Mouse (Mus musculus): ENCODE data around the gene Slc4a1.
"Not testable (repeated sequence)": the region's sequence is repeated elsewhere in the genome, so short reads cannot be mapped to it uniquely, and the experiment has no call there.

Gene Slc4a1

DNA sequence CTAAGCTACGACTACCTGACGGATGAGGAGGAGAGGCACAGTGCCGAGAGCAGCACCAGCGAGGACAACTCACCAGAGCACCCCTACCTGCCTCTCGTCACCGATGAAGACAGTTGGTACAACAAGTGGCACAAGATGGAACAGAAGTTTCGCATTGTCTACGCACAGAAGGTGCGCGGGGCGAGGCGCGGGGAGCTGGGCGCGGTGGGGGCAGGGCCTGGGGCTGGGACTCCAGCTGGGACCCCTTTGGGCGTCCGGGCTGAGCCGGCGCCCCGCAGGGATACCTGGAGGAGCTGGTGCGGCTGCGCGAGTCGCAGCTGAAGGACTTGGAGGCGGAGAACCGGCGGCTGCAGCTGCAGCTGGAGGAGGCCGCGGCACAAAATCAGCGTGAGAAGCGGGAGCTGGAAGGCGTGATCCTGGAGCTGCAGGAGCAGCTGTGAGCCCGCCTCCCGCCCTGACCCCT is 33.6 kb upstream of the Slc4a1 start:
- in situ Hi-C loops (cut with MboI, MseI), result no loop called here

DNA sequence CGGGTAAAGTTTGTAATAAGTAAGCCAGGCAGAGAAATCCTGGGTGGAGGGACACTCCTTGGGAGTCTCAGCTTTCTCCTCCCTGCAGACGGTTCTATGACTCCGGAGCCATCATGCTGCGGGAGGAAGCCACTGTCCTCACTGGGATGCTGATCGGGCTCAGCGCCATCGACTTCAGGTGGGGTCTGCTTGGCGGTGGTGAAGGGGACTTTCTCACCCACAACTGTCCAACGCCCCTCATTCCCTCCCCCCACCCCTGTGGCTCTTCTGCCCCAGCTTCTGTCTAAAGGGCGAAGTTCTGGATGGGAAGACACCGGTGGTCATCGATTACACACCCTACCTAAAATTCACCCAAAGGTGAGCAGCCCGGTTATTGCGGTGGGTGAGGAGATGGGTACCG is 33.1 kb upstream of the Slc4a1 start:
- in situ Hi-C loops (cut with MboI, MseI), result no loop called here

DNA sequence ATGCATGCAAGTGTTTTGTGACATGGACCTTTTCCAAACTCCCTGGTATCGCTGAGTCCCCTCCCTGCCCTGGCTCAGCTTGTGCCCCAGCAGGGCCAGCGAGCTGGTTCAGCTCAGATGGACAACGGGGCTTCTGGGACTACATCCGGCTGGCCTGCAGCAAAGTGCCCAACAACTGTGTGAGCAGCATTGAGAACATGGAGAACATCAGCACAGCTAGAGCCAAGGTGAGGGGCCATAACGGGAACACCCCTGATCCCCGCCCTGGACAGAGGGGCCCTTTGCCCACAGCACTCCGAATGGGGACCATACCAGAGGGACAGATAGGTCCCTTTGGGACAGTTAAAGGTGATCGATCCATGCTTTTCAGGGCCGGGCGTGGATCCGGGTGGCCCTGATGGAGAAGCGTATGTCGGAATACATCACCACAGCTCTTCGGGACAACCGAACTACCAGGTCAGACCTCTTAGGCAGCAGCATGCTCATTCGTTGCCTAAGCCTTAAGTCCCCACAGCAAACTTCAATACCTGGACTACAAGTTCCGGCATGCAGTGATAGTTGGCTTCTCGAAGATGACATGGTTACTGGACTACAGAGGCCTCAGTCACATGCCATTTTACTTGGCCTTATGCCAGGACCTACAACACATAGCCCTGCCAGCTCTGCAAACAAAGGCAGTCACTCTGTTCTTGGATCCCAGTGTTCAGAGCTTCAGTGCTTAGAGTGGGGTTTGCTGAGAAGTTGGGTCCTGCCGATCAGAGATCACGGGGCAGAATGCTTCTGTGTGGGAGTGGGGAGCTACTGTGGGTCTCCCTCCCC is 32.2 kb upstream of the Slc4a1 start:
- in situ Hi-C loops (cut with MboI, MseI), result no loop called here

DNA sequence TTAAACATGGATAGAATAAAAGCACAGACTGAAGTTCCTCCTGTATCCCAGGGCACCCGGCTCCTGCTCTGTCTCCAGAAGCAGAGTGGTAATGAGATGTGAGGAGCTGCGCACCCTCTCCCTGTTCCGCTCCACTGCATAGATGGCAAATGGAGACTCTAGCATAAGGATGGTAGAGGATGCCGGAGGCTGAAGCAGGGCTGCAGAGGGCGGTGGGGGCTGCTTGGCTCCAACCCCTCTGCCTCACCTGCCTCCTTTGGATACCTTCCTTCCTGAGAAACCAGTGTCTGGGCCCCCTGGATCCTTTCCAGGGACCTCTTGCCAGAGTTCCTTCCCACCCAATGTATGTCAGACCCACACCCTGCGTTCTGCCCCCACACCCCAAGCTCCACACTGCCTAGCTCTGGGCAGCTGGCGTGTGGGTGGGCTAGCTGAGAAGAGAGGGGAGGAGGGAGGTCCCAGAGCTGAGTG is 30.7 kb upstream of the Slc4a1 start:
- in situ Hi-C loops (cut with MboI, MseI), result no loop called here

DNA sequence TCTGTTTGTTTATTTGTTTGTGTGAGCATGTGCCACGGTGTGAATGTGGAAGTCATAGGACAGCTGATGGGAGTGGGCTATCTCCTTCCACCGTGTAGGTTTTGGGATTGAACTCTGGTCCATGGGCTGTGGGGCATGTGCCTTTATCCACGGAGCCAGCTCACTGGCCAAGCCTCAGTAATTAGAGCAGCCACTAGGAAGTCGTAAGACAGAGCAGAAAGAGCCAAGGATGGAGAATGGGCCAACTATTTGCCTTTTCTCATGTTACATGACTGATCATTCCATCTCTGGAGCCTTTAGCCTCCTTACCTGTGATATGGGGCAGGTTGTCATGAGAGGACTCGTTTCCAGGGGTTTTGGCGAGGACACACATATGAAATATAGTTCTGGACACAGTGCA is 30.3 kb upstream of the Slc4a1 start:
- in situ Hi-C loops (cut with MboI, MseI), result no loop called here

DNA sequence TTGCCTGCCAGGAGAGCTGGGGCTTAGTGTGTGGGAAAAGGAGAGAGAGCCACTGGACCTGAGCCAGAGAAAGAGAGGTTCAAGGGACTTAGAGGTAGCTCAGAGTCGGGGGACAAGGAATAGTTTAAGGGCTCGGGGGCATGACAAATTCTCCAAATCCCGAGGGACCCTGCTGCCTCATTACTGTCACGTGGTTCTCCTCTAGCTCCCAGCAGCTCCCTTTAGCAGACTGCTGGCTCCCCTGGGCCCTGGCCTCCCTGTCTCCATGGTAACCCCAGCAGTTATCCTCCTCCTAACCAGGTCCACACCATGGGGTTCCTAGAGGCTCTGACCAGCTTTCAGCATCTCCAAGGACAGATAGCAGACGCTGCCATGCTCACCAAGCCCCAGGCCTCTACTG is 29.2 kb upstream of the Slc4a1 start:
- in situ Hi-C loops (cut with MboI, MseI), result no loop called here

DNA sequence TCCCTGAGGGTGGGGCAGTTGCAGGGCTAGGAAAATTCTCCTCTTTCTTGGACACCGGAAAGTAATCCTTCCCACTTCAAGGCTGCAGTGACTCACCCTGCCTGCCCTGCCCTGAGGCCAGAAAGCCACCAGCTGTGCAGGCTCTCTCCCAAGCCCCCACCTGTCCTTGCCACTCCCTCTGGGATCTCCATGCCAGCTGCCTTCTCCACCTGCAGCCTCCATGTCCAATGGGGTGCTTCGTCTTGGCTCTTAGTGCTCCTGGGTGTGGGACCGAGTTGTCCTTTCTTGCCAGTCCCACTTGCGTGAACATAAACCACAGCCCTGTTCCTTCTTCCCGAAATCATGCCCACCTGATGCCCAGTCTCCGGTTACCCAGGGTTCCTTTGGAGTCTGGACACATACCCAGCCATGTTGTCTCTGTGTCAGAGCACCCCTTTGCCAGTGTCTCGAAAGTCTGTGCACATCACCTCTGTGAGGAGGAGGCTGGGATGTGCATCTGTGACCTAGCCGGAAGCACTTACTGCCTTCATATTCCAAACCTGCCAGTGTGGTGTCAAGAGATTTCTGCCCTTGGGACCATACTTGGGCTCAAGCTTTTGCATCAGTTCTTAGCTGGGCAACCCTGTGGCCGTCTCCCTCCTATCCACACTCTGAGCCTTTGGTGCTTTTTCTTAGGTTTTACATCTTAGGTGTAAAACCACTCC is 28.6 kb upstream of the Slc4a1 start:
- in situ Hi-C loops (cut with MboI, MseI), result no loop called here

DNA sequence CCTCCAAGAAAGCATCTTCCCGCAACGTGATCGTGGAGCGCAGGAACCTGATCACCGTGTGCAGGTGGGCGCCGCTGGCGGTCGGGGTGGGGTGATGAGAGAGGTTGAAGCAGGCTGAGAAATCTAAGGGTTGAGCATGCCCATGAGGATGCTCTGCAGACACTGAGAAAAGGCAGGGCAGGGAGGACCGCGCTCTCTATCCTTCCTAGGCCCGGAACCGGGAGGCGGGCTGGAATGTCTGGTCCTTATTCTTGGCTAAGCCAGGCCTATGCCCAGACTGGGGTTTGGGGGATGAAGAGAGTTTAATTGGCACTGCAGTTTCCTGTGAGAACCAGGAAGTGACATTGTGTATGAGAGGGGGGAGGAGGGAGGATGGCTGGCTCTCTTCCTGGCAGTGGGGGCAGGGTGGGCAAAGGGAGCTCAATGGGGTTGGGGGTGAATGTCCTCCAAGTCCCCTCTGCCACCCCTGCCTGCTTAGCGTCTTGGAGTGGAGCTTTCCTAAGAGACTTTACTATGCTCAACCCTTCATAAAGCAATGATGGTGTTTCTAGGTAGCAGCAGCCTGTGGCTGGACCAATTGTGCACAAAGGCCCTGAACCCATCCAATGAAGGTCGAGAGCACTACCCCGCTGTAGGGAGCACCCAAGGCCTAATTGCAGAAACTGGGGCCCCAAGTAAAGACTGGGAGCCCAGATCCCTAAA is 27.9 kb upstream of the Slc4a1 start:
- in situ Hi-C loops (cut with MboI, MseI), result no loop called here

DNA sequence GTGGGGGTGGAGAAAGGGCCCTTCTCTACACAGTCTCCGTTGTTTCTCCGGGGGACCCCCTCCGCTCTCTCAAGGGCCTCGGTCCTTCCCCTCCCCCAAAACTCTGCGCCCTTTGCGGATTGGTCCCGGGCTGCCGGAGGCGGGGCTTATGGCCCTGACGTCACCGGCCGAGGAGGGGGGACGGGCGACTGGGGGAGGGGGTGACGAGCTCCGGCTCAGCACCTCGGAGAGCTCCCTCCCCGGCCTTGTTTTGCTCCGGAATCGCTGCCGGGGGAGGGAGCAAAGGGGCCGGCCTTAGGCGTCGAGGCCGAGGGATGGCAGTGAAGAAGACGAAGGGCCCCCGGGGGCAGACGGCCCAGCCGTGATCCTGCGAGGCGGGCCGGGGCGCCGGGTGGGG is 27.2 kb upstream of the Slc4a1 start, which contains the start of gene Rundc3a:
Gene Rundc3a (plus strand): TSS at position 166 of the 397 bp plus-strand sequence.
- in situ Hi-C loops (cut with MboI, MseI), result no loop called here

DNA sequence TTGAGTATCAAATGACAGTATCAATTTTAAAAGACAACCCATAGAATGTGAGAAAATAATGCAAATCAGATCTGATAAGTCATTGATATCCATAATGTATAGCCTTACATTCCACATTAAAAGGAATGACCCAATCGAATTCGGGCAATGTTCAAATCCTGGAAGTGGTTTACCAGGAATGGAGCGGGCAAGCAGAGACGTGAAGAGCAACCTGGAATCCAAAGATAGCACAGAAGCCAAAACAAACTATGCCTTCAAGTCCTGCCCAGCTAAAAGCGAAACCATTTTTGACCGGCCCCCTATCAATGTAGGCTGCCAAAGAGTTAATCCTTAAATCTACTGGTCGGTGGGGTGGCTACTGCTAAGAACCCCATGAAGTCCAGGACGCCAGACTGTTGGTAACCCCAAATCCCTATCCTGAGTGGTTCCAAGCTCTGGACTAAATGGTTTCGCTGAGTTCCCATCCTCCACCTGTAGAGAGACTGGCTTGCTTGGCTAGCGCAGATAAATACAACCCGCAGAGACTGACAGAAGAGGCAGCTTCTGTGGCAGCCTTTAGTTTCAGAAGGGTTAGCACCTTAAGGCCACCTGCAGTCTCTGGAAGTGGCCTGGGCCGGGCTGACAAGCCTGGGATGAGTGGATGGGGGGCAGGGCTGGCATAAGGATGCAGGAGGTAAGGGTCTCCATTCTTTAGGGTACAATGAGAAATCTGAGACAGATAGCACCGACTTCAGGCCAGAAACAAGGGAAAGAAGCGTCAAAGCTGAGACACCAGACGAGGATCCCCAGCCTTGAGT is 26.6 kb upstream of the Slc4a1 start:
- in situ Hi-C loops (cut with MboI, MseI), result no loop called here

DNA sequence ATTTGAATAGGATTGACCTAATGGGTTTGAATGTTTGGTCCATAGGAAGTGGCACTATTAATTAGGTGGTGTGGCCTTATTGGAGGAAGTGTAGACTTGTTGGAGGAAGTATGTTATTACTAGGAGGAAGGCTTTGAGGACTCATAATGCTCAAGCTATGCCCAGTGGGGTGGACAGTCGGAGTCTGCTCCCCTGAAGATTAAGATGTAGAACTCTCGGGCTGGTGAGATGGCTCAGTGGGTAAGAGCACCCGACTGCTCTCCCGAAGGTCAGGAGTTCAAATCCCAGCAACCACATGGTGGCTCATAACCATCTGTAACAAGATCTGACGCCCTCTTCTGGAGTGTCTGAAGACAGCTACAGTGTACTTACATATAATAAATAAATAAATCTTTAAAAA is 23.4 kb upstream of the Slc4a1 start:
- in situ Hi-C loops (cut with MboI, MseI), result not testable (repeated sequence)

DNA sequence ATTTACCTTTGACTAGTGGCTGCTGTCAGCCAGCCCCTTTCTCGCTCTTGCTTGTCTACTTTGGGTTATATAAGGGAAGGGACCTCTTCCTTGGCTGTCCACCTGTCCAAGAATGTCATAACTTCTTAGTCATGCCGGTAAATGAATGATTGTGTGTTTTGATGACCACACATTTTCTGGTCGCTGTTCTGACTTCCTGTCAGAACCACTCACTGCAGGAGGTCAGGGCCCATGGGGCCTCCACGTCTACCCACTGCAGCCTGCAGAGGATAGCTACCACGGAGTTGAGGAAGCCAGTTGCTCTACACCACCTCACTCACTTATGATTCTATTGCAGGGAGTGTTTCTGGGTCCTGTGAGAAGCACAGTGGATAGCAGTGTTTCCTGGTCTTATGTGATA is 20.1 kb upstream of the Slc4a1 start:
- in situ Hi-C loops (cut with MboI, MseI), result no loop called here

DNA sequence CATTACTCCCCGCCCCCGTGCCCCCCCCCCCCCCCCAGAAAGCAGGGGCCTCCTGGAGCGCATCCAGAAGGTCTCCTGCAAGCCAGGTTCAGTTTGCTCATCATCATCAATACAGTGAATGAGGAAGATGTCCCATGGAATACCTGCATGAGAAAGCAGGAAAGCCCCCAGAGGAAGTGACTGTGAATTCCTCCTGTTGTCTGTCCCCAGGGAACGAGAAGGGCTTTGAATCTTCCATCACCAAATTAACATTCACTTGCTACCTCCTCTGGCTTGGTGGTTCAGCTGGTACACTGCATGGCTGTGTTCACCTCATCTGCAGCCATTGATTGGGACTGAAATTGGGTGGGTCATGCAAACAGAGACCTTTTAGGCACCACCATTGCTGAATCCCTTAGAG is 19.1 kb upstream of the Slc4a1 start:
- in situ Hi-C loops (cut with MboI, MseI), result no loop called here

DNA sequence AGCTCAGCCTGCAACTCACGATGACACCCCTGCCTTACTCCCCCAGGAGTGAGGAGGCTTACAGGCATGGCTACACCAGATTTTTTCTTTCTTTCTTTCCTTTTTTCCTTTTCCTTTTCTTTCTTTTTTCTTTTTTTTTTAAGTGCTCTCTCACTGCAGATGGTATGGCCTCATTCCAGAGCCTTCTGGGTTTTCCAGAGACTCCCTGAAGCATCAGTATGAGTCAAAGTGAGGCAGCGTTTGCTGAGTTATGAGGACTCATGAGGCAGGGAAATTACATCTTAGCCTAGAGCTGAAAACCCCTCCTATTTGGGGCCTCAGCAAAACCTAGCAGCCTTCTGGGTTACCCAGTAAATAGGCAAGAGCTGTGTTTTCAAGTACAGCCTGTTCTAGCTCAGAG is 18.4 kb upstream of the Slc4a1 start:
- in situ Hi-C loops (cut with MboI, MseI), result no loop called here

DNA sequence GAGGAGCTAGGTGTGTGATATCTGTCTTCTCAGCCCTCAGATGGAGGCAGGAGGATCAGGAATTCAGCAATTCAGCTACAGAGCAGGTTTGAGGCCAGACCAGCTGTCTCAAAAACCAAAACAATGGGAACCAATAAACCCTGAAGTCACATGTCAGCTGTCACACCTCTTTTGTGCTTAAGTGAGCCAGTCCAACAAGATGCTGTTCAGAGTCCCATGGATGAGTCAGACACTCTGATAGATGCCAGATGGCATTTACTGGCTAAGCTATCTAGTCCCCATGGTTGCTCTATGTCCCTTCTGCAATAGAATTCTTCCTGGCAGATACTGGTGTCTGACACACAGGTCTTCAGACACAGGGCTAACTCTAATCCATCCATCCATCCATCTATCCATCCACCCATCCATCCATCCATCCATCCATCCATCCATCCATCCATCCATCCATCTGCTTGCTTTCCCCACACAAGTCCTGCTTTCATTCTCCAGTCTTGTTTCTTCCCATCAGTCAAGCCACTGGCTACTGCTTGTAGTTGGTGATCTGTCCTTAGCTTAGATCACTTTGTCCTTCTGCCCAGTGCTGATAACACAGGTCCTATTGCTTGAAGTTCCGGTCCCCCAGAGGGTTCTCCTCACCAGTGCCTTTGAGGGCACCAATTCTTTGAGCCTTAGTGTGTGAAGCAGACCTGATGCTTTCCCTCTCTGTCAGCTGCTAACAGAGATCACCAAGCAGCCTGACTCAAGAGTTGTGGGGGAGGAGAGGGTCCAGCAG is 17.5 kb upstream of the Slc4a1 start:
- in situ Hi-C loops (cut with MboI, MseI), result no loop called here

DNA sequence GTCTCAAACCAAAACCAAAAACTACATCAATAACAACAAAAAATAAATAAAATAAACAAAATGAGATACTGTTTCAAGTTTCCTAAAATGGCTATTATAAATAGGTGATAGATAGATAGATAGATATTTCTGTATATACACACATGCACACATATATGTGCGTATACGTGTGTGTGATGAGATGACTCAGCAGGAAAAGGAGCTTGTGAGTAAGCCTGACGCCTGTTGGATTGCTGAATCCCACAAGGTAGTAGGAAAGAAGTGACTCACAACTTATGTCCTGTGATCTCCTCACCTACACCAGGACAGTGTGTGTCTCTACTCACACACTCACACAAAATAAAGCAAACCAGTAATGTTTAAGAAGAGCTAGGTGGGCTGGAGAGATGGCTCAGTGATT is 16.8 kb upstream of the Slc4a1 start:
- in situ Hi-C loops (cut with MboI, MseI), result no loop called here

DNA sequence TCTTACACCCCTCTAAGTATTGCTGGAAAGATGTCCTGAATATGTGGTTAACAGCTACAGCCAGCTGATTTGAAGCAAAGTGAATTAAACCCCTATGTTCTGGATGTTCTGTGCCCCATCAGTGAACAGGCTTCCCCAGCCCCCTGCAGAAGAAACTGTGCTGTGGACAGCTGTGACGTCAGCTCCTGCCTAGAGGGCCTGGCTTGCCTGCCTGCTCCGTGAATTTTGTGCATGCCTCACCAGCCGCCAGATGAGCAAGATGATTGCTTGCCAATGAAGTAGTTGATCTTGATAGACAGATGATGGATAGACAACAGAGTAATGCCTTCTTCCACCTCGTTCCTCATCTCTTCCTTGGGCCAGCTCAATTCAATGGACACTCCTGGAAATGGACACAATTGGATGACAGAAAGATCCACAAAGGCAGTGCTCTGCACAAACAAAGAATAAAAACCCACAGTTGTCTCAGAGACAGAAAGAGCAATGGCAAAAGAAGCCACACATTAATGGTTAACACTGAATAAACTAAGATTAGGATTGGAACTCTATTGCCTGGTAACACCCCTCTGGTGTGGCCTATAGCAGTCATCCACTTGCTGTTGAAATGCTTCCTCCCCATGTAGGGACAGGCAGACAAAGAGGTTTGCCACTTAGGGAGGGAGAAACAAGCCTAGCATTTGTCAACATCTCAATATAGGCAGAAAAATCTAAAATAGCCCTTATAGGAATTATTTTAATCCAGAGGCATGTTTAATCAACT is 15.5 kb upstream of the Slc4a1 start:
- in situ Hi-C loops (cut with MboI, MseI), result no loop called here

DNA sequence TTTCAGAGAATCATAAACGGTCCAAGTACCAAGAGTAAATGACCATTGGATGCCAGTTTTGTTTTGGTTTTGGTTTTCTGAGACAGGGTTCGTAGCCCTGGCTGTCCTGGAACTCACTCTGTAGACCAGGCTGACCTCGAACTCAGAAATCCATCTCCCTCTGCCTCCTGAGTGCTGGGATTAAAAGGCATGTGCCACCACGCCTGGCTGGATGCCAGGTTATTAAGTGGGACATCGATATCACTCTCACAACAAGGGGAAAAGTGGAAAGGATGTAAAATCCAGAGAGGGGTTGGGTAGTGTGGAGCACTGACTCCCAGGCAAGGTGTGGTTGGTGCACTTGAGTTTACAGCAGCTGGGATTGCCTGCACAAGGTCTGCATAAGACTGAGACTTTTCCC is 14.1 kb upstream of the Slc4a1 start:
- in situ Hi-C loops (cut with MboI, MseI), result no loop called here

DNA sequence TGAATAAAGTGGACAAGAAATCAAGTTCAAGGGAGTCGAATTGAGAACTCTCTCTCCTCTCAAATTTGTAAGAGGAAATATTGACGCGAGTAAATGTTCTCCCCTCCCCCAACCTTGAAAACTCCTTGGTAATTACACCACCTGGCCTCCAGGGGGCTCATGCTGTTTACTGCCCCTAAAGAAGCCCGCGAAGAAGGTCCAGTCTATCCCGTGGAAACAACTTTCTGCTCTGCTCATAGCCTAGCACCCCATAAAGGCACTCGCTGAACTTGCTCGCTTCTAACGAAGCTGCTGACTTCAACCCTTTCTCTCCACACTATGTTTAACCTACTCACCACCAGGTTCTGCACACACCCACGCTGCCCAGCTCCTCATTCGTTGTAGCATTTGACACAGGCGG is 11.2 kb upstream of the Slc4a1 start:
- in situ Hi-C loops (cut with MboI, MseI), result no loop called here

DNA sequence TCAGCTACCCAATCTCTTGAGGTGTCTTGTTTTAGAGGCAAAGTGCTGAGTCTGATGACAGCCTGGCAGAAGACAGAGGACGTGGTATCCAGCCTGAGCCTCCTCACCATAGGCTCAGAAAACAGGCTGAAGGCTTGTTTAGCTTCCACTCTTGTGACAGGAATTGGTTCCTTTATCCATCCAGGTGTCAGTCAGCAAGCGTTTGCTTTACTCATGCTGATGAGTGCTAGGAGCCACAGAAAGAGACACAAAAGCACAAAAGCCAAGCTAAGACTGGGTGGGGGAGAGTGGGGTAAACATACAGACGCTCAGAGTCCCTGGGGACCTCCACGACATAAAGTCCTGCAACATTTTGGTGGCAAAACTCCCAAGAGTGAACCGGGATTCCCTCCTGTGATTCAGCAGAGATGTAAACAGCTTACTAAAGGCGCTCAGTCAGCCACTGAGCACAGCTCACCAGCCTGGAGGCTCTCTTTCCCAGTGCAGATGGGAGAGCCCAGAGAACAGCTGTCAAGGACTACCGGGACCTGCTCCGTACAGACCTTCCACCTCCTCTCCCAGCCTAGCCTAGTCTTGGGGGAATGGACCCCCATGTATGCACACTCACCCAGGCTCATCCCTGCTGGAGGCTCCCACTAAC is 10.3 kb upstream of the Slc4a1 start:
- in situ Hi-C loops (cut with MboI, MseI), result no loop called here

All from T-helper 1 cell (primary cell).